Mouse (Mus musculus) lung, postnatal 0 days (tissue): ENCODE measurements around the gene Gusb.

Experiments used
- CTCF ChIP-seq: IDR thresholded peaks from 2 replicates; pipeline ENCODE4 v1.5.1; 2016; ENCODE audit warnings: antibody characterized with exemption, mild to moderate bottlenecking
- EP300 ChIP-seq: IDR thresholded peaks from 2 replicates; pipeline ENCODE4 v1.6.1; 2016; ENCODE audit warnings: antibody characterized with exemption, mild to moderate bottlenecking, control low read depth

DNA sequence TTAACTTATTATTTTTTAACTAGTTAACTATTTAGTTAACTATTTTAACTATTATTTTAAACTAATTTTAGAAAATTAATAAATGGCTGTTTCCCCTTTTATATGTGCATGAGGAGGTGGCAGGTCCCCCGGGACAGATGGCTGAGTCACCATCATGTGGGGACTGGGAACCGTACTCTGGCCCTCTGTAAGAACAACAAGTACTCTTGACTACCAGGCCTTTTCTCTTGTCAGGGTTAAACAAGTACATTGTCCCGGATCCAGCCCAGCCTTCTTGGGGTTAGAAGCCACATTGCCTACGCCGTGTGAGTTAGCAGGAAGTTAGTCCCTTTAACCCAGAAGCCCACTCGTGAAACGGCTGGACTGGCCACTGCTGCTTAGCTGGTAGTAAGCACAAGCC lies 7.9 kb downstream of the Gusb start:
- no peak for TF ChIP-seq CTCF
- TF ChIP-seq EP300: no peak
